Mouse (Mus musculus): Measurements from ENCODE around the gene Gm9125. TPM values are rescaled to one million over a fixed set of nuclear protein-coding genes. Genes with fewer than 3 reads are reported as not detected.
"Not testable (repeated sequence)": the region's sequence is repeated elsewhere in the genome, so short reads cannot be mapped to it uniquely, and the experiment has no call there.

Gene Gm9125
- total RNA-seq (2015): not detected in 2 replicates
- total RNA-seq (2017): not detected in 2 replicates

DNA sequence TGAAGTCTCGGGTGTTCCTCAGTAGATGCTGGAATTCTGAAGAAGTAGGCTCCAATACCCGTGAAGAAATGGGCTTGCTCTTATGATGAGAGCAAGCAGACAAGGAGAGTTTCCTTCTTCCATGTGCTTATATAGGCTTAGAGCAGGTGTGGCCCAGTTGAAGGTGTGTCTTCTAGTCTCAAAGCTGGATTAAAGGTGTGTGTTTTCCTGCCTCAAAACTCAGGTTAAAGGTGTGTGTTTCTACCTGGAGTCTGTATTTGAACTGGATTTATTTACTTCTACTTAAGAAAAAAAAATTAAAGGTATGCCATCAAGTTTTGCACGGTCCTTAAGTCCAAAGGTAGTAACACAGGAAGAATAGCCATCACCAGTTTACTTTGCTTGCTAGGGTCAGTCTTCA lies at the start of gene Gm9125:
Gm9125 (minus strand) TSS at position 101 of the 400 bp plus-strand sequence.
- ATAC-seq (ENCODE audit: poor library complexity, severe bottlenecking): not testable (repeated sequence)

DNA sequence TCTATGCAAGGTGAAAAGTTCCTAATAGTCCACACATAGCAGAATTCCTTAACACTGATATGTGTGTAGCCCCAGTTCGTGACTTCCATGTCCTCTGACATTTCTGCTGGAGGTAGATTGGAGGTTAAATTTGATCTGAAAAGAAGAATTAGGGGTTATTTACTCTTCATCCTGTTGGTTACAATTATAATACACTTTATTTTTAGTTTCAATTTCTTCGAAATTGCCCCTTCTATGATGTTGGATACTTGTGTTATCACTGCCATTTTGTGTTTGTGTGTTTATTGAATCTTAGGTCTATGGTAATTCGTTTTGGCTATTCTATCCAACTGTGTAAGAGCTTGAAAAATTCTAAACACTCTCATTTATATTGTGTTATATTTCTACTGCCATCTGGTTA lies 17.9 kb upstream of the Gm9125 start, which contains the start of gene Gm10697:
Gm10697 (minus strand) TSS at position 101 of the 400 bp plus-strand sequence.
- ATAC-seq (ENCODE audit: poor library complexity, severe bottlenecking): not testable (repeated sequence)

DNA sequence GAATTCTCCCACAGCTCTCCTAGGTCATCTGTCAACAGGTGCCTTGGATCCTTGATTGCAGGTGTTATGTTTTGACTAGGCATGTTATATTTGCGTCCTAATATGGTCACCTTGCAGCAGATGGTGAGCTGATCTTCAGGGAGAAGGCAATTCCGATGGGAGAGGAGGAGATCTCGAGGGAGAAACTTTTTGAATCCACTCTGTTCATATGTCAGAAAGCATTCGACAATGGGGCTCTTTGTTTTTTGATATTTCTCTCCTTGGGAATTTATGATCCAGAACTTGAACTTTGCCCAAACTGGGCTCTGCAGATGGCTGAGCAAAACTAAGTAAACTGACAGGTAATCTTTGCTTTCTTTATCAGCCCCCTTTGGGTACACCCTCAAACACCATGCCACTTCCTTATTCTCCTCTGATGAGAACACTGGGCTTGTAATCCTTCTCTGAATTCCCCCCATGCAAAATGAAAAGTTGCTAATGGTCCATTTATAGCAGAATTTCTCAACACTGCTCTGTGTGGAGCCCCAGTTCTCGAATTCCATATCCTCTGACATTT lies 5.0 kb downstream of the Gm9125 start:
- not testable (repeated sequence) for ATAC-seq (ENCODE audit: poor library complexity, severe bottlenecking)

DNA sequence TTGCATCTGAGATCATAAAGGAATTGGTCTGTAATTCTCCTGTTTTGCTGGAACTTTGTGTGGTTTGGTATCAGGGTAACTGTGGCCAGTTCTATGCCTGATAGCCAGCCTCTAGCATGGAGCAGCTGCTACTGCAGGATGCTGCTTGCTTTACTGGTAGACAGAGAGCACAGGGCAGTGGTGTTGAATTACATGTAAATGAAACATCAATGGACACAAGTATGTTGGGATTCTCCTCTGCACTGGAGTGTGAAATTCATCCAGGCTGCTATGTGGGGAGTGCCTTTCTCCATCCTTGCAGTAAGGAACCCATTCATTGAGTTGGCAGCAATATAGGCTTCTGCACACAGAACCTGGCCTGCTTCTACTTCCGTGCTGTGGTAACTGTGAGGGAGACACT lies 16.4 kb downstream of the Gm9125 start:
- ATAC-seq (ENCODE audit: poor library complexity, severe bottlenecking): not testable (repeated sequence)

DNA sequence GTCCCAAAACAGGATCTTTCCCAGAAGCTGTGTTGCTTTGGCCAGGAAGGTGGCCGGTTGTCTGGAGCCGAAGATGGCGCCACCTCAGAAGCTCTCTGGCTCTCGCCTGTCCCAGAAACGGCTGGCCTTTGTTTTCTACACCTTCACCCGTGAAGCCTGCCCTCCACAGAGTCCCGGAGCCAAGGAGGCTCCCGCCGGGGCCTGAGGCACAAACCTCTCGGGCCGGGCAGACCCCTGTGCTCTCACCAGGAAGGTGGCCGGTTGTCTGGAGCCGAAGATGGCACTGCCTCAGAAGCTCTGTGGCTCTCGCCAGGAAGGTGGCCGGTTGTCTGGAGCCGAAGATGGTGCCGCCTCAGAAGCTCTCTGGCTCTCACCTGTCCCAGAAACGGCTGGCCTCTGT lies 20.3 kb downstream of the Gm9125 start:
- not testable (repeated sequence) for ATAC-seq (ENCODE audit: poor library complexity, severe bottlenecking)

Other genes with a start within 250 kb of the Gm9125 start
- not detected in 2 replicates for gene Tdpoz3, start 228.9 kb downstream of the Gm9125 start, total RNA-seq (2015)
- not detected in 2 replicates for gene Tdpoz3, start 228.9 kb downstream of the Gm9125 start, total RNA-seq (2017)
- not detected in 2 replicates for gene Gm9117, start 111.3 kb downstream of the Gm9125 start, total RNA-seq (2015)
- not detected in 2 replicates for gene Gm9117, start 111.3 kb downstream of the Gm9125 start, total RNA-seq (2017)
- gene Tdpoz5, start 93.6 kb downstream of the Gm9125 start, total RNA-seq (2015): not detected in 2 replicates
- gene Tdpoz5, start 93.6 kb downstream of the Gm9125 start, total RNA-seq (2017): not detected in 2 replicates
- gene Gm10697, start 17.8 kb upstream of the Gm9125 start, total RNA-seq (2015): not detected in 2 replicates
- not detected in 2 replicates for gene Gm10697, start 17.8 kb upstream of the Gm9125 start, total RNA-seq (2017)
- gene Gm10696, start 123.3 kb upstream of the Gm9125 start, total RNA-seq (2015): not detected in 2 replicates
- gene Gm10696, start 123.3 kb upstream of the Gm9125 start, total RNA-seq (2017): not detected in 2 replicates
- gene Gm5286, start 141.8 kb upstream of the Gm9125 start, total RNA-seq (2015): not detected in 2 replicates
- not detected in 2 replicates for gene Gm5286, start 141.8 kb upstream of the Gm9125 start, total RNA-seq (2017)
- not detected in 2 replicates for gene Gm4778, start 209.2 kb upstream of the Gm9125 start, total RNA-seq (2015)
- not detected in 2 replicates for gene Gm4778, start 209.2 kb upstream of the Gm9125 start, total RNA-seq (2017)

Data from megakaryocyte, adult 5-6 weeks (primary cell).